Mouse (Mus musculus) lung, embryonic 14.5 days (tissue): ENCODE measurements around the gene Fibcd1. TPM values are rescaled to one million over a fixed set of nuclear protein-coding genes. Genes with fewer than 3 reads are reported as not detected.

ENCODE experiments used
- ATAC-seq: fragments of 200-750 bp; cut with Nextera tagmentation; 2 replicates; pipeline ENCODE4 v1.8.0; 2017; ENCODE audit warnings: mild to moderate bottlenecking, moderate TSS enrichment, moderate library complexity; ENCODE audit not compliant: insufficient read depth
- DNase-seq: peaks from one replicate; pipeline ENCODE4 v3.0.0-alpha.2; 2015
- H3K27ac ChIP-seq: fragments of 300-500 bp; sonication (generic); 2 replicates; pipeline ENCODE4 v1.5.1; 2014; ENCODE audit warnings: low read depth, mild to moderate bottlenecking, moderate library complexity
- H3K27me3 ChIP-seq: fragments of 300-500 bp; sonication (generic); 2 replicates; pipeline ENCODE4 v1.6.1; 2014; ENCODE audit warnings: low read length, control low read depth; ENCODE audit not compliant: insufficient read depth
- H3K36me3 ChIP-seq: fragments of 300-500 bp; sonication (generic); 2 replicates; pipeline ENCODE4 v1.6.1; 2014; ENCODE audit warnings: control low read depth; ENCODE audit not compliant: insufficient read depth
- H3K4me1 ChIP-seq: fragments of 300-500 bp; sonication (generic); 2 replicates; pipeline ENCODE4 v1.6.1; 2014; ENCODE audit warnings: antibody characterized with exemption, control low read depth; ENCODE audit not compliant: insufficient read depth
- H3K4me2 ChIP-seq: fragments of 300-500 bp; sonication (generic); 2 replicates; pipeline ENCODE4 v1.6.1; 2014; ENCODE audit warnings: mild to moderate bottlenecking
- H3K4me3 ChIP-seq: fragments of 300-500 bp; sonication (generic); 2 replicates; pipeline ENCODE4 v1.5.1; 2014; ENCODE audit warnings: low read depth, low read length
- H3K9ac ChIP-seq: fragments of 300-500 bp; sonication (generic); 2 replicates; pipeline ENCODE4 v1.6.1; 2014
- H3K9me3 ChIP-seq: fragments of 300-500 bp; sonication (generic); 2 replicates; pipeline ENCODE4 v1.6.1; 2016; ENCODE audit warnings: low read depth, low read length, control low read depth
- CTCF ChIP-seq: IDR thresholded peaks from 2 replicates; pipeline ENCODE4 v1.5.1; 2016; ENCODE audit warnings: antibody characterized with exemption, low read depth
- WGBS: fragments of 180-500 bp; shearing (Covaris S2); extraction: QIAGEN DNeasy Blood & Tissue Kit; methylation state at CpG from one replicate; pipeline ENCODE4 v1.1.7; 2014; 5-methylcytosine and 5-hydroxymethylcytosine counted together
- polyA plus RNA-seq: library from polyadenylated mRNA; unstranded; fragments of >200 nt; fragmentation: Nextera tagmentation; extraction: Ambion mirVana; gene quantifications from 2 replicates; pipeline ENCODE4 v1.2.1, GENCODE M21; 2014

Fibcd1 gene
- polyA plus RNA-seq, 1 experiment from 2014 or later: 0.07 TPM

DNA sequence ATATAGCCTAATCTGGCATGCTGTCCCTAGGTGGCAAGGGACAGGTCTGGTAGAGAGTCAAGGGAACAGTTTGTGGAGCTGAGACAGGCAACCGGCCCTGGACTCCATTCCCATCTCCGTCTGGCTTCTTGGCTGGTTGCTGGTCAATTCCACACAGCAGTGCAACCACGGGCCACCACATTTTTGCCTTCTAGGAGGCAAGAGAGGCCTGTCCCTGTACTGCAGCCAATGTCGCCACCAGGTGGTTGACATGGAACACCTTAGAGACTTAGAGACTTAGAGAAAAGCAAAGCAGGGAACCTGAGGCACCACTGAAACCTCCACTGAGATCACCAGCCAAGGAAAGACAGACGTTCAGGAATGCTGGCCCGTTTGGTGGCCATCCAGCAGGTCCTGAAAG, 39.0 kb upstream of the Fibcd1 start:
- no peak for ATAC-seq
- no peaks in the 10 kb centered on the region for H3K4me1 ChIP-seq
- peak; percentile 67 for DNase-seq
- H3K4me2 ChIP-seq: no peak overlapping the region
- H3K27ac ChIP-seq: no peak overlapping the region
- no peak overlapping the region for H3K4me3 ChIP-seq
- H3K9me3 ChIP-seq: no peaks in the 10 kb centered on the region
- H3K9ac ChIP-seq: no peak overlapping the region
- WGBS: 18% methylated on average over 6 of the region's 6 CpGs
- peaks cover 75% of the 10 kb centered on the region for H3K27me3 ChIP-seq
- peak; percentile 61 for TF ChIP-seq CTCF
- H3K36me3 ChIP-seq: no peaks in the 10 kb centered on the region

- no peak overlapping the region for H3K4me3 ChIP-seq
- H3K9ac ChIP-seq: no peak overlapping the region
- no peak overlapping the region for H3K4me2 ChIP-seq
- TF ChIP-seq CTCF: no peak
- 28% methylated on average over 4 of the region's 4 CpGs for WGBS
- ATAC-seq (no peak), DNase-seq (no peak)
- H3K27me3 ChIP-seq: peaks cover 77% of the 10 kb centered on the region
- no peaks in the 10 kb centered on the region for H3K4me1 ChIP-seq
- no peak overlapping the region for H3K27ac ChIP-seq
- H3K36me3 ChIP-seq: no peaks in the 10 kb centered on the region
- H3K9me3 ChIP-seq: no peaks in the 10 kb centered on the region
Measured at GRCm38 (mm10) chr2:31883061-31883460, 37.3 kb upstream of the Fibcd1 start.

GRCm38 (mm10) chr2:31880868-31881267, 35.1 kb upstream of the Fibcd1 start:
- Histone ChIP-seq H3K27ac (no peak overlapping the region), H3K4me2 (no peak overlapping the region), H3K4me1 (no peaks in the 10 kb centered on the region), H3K4me3 (no peak overlapping the region), H3K27me3 (peaks cover 70% of the 10 kb centered on the region), H3K9ac (no peak overlapping the region), H3K36me3 (no peaks in the 10 kb centered on the region), H3K9me3 (no peaks in the 10 kb centered on the region)
- ATAC-seq (no peak), DNase-seq (no peak)
- 3% methylated on average over 14 of the region's 14 CpGs for WGBS
- TF ChIP-seq CTCF: no peak

DNA sequence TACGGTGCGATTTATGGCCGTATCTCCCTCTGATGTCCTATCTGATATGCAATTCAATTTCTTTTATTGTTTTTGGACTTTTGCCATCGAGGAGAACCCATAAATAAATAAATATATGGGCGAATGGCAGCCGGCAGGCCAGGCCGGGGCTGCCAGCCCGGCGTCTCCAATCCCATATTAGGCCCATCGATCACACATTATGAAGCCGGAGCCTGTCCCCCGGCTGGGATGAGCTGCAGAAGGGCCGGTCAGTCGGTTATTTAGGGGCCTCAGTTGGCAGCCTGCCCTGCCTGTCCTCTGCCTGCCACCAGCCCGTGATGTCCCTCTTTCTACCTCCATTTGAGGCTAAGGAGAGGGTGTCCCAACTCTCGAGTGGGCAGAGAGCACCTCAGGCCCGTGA, 32.8 kb upstream of the Fibcd1 start:
- ATAC-seq (no peak), DNase-seq (no peak)
- Histone ChIP-seq H3K4me2 (no peak overlapping the region), H3K9ac (no peak overlapping the region), H3K27me3 (peaks cover 60% of the 10 kb centered on the region), H3K4me3 (no peak overlapping the region), H3K9me3 (no peaks in the 10 kb centered on the region), H3K27ac (no peak overlapping the region), H3K4me1 (no peaks in the 10 kb centered on the region), H3K36me3 (no peaks in the 10 kb centered on the region)
- TF ChIP-seq CTCF: no peak
- WGBS: 43% methylated on average over 17 of the region's 17 CpGs

DNA sequence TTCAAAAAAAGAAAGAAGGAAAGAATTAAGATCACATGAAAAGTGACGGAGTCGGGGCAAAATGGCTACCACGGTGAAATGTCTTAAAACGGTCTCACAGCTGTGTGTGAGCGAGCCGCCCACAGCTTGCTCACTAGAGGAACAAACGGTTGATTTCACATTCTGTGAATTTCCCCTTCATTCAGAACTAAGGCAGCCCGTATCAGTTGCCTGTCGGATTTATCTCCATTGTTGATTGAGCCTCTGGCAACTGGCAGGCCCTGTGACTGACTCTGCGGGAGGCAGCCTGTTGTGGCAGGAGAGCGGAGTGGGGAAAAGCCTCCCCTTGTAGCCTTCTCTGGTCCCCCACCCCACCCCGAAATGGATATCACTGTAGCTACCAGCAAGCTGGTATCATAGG, 30.6 kb upstream of the Fibcd1 start:
- Histone ChIP-seq H3K27ac (no peak overlapping the region), H3K4me2 (no peak overlapping the region), H3K36me3 (no peaks in the 10 kb centered on the region), H3K9me3 (no peaks in the 10 kb centered on the region), H3K27me3 (peaks cover 40% of the 10 kb centered on the region), H3K4me3 (no peak overlapping the region), H3K9ac (no peak overlapping the region), H3K4me1 (no peaks in the 10 kb centered on the region)
- 21% methylated on average over 12 of the region's 12 CpGs for WGBS
- no peak for DNase-seq
- ATAC-seq: no peak
- TF ChIP-seq CTCF: no peak

DNA sequence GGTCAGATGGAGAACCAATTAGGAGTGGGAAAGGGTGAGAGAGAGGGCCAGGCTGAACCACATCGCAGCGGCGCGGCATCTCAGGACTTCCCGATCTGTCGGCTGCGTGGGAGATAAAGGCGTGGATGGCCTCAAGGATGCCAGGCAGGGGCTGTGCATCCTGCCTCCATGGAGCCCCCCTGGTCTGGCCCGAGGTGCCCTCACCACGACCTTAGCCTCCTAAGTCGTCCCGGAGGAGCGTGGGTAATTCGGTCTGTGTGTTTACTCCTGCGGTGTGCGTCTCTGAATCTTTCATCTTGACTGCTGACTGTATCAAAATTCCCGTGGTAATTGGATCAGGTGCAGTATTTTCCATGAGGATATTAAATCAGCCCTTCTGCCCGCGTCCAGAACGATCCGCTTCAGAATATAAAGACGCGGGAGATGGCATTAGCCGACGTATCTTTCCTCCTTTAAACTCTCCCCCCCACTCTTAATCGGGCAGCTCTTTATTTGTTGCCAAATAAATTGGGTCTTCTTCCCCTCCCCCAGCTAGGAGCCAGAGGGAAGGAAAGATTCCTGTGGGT, 28.6 kb upstream of the Fibcd1 start:
- WGBS: 67% methylated on average over 26 of the region's 26 CpGs
- no peak overlapping the region for H3K9ac ChIP-seq
- no peak for DNase-seq

GRCm38 (mm10) chr2:31870683-31871082, 24.9 kb upstream of the Fibcd1 start:
- DNase-seq (no peak), ATAC-seq (no peak)
- peaks cover 9% of the 10 kb centered on the region for H3K27me3 ChIP-seq
- no peak for TF ChIP-seq CTCF
- H3K36me3 ChIP-seq: no peaks in the 10 kb centered on the region
- no peaks in the 10 kb centered on the region for H3K9me3 ChIP-seq
- no peak overlapping the region for H3K4me3 ChIP-seq
- WGBS: 45% methylated on average over 3 of the region's 3 CpGs
- H3K9ac ChIP-seq: no peak overlapping the region
- no peak overlapping the region for H3K4me2 ChIP-seq
- H3K27ac ChIP-seq: no peak overlapping the region
- H3K4me1 ChIP-seq: no peaks in the 10 kb centered on the region

More for the DNA sequence above, 28.6 kb upstream of the Fibcd1 start:
- Histone ChIP-seq H3K27me3 (peaks cover 30% of the 10 kb centered on the region), H3K27ac (no peak overlapping the region), H3K9me3 (no peaks in the 10 kb centered on the region), H3K4me1 (no peaks in the 10 kb centered on the region), H3K4me2 (no peak overlapping the region), H3K4me3 (no peak overlapping the region), H3K36me3 (no peaks in the 10 kb centered on the region)
- no peak for TF ChIP-seq CTCF
- no peak for ATAC-seq

DNA sequence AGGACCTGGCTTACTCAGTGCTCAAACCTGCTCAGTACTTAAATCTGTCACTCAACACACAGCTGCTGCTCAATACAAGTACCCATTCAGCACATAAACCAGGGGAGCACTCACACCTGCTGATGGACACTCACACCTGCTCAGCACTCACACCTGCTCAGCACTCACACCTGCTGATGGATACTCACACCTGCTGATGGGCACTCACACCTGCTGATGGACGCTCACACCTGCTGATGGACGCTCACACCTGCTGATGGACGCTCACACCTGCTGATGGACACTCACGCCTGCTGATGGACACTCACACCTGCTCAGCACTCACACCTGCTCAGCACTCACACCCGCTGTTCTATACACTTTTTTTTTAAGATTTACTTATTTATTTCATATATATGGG, 23.9 kb upstream of the Fibcd1 start:
- no peak overlapping the region for H3K9ac ChIP-seq
- H3K4me1 ChIP-seq: no peaks in the 10 kb centered on the region
- no peak overlapping the region for H3K4me3 ChIP-seq
- no peaks in the 10 kb centered on the region for H3K36me3 ChIP-seq
- peaks cover under 1% of the 10 kb centered on the region; the same call in 1 of the 2 replicates for H3K27me3 ChIP-seq
- no peak overlapping the region for H3K27ac ChIP-seq
- 91% methylated on average over 5 of the region's 5 CpGs for WGBS
- H3K4me2 ChIP-seq: no peak overlapping the region
- no peak for TF ChIP-seq CTCF
- ATAC-seq: no peak
- no peaks in the 10 kb centered on the region for H3K9me3 ChIP-seq
- DNase-seq: no peak
